Mouse (Mus musculus) megakaryocyte, adult 5-6 weeks (primary cell): Measurements from ENCODE around the gene Agpat4. TPM values are rescaled to one million over a fixed set of nuclear protein-coding genes. Genes with fewer than 3 reads are reported as not detected.

ENCODE experiments used
- ATAC-seq: 2 replicates; pipeline ENCODE4 v1.8.0; 2016; ENCODE audit warnings: mild to moderate bottlenecking, inconsistent platforms; ENCODE audit not compliant: poor library complexity, severe bottlenecking
- total RNA-seq, 2 experiments: library from RNA; stranded (forward) in 1 of 2; stranded (reverse) in 1 of 2; fragments of 153-499, 151-499 nt in 1 of 2; fragments of 221-1000, 200-1000 nt in 1 of 2; gene quantifications; 2 replicates each; pipeline versions ENCODE4 v1.2.3 to v1.2.4; 2015 to 2017

The Agpat4 gene
- total RNA-seq, 2 experiments from 2014 or later, result 8.9 to 12.1 TPM

DNA sequence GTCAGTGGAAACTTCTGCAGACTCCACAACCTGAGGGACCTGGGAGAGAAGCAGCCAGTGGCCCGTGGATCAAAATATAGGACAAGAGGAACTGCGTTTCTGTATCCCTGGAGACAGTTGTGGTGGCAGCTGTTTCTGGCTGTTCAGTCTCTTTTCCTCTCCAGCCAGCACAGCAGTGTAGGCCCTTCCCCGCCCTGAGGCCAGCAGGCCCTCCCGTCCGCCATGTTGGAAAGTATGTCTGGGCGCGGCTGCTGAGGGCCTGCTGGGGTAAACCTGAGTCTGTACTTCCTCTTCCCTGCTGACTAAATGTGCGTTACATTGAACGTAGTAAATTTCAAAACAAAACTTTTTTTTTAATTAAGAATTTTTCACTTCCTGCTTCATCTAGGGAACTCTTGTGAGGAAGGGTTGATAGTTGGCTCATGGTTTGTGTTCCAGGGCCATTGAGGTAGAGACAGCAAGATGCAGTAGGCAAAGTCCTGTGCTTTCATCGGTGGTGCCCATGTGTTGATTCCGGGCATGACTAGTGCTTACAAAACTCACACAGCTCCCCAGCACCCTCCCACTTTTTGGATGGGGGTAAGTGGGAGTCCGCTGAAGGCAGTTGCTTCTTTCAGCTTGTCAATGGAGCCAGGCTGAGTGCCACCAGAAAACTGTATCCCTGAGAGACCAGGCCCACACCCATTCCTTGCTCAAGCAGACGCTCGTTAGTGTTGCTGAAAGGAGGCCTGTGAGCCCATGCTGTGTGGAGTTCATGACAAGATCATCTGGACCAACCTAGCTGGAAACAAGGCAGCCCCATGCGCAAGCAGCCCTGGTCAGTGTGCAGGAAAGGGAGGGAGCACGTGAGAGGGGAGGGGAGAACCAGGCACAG, 40.9 kb downstream of the Agpat4 start:
- ATAC-seq, result peak; percentile 92

DNA sequence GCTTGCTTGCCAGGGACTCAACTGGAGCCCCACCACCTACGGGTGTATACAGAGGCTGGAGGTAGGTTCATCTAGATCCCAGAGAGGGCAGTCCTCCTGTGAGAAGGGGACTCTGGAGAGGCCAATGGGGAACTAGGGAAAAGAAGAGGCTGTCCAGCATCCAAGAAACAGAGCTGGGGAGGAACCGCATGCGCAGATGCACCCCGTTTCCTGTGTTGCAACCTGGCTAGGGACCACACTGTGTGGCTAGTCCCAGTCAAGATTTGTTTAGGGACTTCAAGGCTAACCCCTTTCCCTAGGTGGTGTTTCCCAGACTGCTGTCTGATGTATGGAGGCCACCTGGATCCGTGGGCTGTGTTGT, 41.5 kb downstream of the Agpat4 start:
- peak; percentile 40 for ATAC-seq

DNA sequence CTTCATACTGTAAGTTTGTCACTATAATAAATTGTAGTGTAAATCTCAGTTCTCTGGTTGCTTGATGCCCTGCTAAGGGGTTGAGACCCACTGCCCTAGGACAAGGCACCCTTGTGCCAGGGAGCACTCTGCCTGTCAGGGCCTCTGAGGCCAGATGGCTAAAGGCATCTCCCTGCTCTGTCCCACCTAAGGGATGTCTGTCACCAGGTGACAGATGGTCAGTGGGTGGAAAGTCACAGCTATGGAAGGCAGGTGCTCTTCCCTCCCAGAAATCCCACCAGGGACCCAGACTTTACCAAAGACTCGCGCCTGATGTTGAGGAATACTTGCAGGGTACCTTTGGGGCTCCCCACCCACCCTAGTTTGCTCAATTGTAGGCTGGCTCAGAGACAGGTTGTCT, 42.0 kb downstream of the Agpat4 start:
- no peak for ATAC-seq

GRCm38 (mm10) chr17:12160984-12161764, 42.7 kb downstream of the Agpat4 start:
- no peak for ATAC-seq

- no peak for ATAC-seq
Measured at GRCm38 (mm10) chr17:12161877-12162276, 43.4 kb downstream of the Agpat4 start.

- ATAC-seq, result no peak
Measured at GRCm38 (mm10) chr17:12162824-12163223, 44.3 kb downstream of the Agpat4 start.

- ATAC-seq, result no peak
Measured at GRCm38 (mm10) chr17:12163403-12163802, 44.9 kb downstream of the Agpat4 start.

GRCm38 (mm10) chr17:12163903-12164302, 45.4 kb downstream of the Agpat4 start:
- no peak for ATAC-seq

- no peak for ATAC-seq
Measured at GRCm38 (mm10) chr17:12164507-12164906, 46.0 kb downstream of the Agpat4 start.

DNA sequence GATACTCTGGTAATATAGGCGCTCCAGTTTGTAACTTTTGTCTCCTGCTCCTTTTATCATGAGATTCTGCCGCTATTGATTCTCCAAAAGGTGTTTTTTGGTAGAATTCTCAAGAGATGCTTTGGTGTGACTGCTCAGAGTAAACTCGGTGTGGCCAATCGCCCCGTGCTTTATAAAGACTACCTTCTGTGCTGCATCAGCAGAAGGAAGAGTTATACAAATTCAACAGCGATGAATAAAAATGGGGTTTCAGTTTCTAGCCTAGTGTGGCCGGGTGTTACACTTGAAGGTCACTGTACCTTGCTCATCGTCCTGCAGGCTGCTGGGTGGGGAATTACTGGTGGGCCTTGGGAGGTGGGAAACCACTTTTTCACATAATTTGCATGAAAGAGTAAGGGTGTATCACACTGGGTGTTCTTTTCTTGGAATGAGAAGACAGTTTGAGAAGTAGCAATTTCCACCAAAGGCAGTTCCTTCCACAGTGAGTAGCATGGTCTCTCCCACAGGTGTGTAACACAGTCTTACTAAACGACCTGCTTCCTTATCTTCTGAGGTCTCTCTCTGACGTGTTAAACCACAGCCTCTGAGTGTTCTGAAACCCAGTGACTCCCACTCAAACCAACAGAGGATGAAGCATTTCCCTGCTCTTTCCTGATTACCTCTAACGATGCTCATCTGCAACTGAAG, 46.6 kb downstream of the Agpat4 start:
- ATAC-seq, result peak; percentile 87

- ATAC-seq, result no peak
Measured at GRCm38 (mm10) chr17:12165701-12166100, 47.2 kb downstream of the Agpat4 start.

DNA sequence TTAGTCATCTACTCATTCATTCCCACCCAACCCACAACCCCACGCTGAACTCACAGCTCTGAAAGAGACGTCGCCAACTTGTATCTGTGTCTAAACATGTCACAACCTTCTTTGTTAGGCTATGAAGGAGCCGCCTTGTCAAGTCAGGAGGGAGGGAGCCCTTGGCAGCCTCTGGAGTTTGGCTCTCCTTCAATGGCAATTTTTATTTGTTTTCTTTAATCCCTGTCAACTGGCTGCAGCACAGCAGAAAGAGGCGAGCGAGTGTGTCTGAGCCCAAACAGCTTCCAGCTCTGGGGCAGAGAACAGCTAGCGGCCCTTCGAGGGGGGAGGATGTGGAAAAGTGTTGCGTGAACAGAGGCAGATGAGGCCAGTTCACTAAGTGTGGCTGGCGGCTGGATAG, 50.0 kb downstream of the Agpat4 start:
- ATAC-seq, result no peak

DNA sequence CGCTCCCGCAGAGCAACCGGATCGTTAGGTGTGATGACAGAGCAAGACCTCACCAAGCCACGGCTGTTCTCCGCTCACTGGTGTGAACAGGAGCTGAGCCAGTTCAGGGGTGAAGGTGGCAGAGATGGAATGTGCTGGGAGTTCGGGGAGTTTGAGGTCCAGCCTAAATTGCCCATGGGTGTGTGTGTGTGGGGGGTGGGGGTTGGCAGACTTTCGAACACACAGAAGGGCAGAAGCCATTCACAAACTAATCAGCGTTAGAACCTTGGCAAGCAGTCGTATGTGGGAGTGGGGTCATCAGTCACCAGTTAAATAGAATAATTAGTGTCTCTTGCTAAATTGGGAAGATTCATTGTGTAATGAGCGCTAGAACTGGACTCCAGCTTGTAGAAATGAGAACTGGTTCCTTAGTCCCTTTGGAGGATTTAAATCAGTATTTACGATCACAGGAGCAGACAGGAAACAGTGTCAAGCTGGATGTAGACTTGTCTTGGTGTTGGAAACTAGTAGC, 50.9 kb downstream of the Agpat4 start:
- no peak for ATAC-seq

- peak; percentile 56 for ATAC-seq
Measured at GRCm38 (mm10) chr17:12170791-12171497, 52.4 kb downstream of the Agpat4 start.

DNA sequence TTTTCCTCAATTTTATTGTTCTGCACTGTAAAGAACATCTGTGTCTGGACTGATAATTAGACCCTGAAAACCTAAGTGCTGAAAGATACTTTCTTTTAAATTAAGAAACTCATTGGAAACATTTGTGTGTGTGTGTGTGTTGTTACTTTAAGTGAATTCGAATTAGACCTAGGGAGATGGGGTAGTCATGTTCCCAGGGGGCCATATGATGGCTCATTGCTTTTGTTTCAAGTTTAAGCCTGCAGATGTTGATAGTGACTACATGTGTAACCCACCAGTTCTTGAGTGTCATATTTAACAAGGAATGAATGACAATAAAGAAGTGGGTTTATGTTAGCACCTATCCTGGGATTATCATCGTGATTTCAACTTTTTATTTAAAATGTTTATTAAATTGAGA, 53.2 kb downstream of the Agpat4 start:
- ATAC-seq, result no peak

DNA sequence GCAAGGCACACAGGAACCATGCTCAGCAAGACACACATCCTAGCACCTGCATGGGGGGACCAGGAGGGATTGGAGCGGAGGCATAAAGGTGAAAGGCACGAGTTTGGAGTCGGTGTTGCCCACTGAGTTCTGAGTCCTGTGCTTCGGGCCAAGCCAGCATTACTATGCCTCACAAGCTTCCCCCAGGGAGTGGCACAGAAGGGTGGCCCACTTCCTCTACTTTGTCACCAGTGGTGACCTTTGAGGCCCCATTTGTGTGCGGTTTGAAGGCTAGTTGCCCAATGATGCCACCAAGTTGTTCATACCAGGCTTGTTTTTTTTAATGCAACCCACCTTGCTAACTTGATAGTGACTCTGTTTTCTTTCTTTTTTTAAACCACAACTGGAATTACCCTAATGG, 55.7 kb downstream of the Agpat4 start:
- peak; percentile 82 for ATAC-seq

- ATAC-seq, result peak; percentile 56
Measured at GRCm38 (mm10) chr17:12174896-12175295, 56.4 kb downstream of the Agpat4 start.

- ATAC-seq, result no peak
Measured at GRCm38 (mm10) chr17:12175626-12176025, 57.1 kb downstream of the Agpat4 start.

DNA sequence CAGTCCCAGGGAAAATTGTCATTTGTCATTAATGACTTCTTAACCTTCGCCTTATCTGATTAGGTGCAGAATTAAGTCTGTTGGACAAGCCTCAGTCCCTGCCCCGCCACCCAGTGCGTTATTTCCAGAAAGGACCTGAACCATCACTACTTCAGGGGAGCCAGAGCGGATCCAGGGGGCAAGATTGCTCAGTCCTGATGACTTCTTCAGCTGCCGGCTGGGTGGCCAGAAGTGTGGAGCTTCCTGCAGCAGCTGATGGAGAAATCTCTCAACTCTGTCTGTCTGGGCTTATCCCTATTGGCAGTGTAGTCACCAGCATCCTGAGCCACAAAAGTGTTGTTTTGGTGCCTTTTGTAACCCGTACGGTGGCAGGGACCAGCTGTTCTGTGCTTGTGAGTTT, 60.8 kb downstream of the Agpat4 start:
- ATAC-seq, result no peak

- no peak for ATAC-seq
Measured at GRCm38 (mm10) chr17:12179766-12180165, 61.3 kb downstream of the Agpat4 start.
